Mouse (Mus musculus) midbrain, postnatal 0 days (tissue): ENCODE results near the gene Exoc4. TPM values are rescaled to one million over a fixed set of nuclear protein-coding genes. Genes with fewer than 3 reads are reported as not detected.

ENCODE experiments used
- ATAC-seq: fragments of 200-750 bp; cut with Nextera tagmentation; 2 replicates; pipeline ENCODE4 v1.8.0; 2017; ENCODE audit warnings: moderate number of reproducible peaks, mild to moderate bottlenecking, moderate TSS enrichment, moderate library complexity; ENCODE audit not compliant: low FRiP score
- DNase-seq: peaks from one replicate; pipeline ENCODE4 v3.0.0-alpha.2; 2015; ENCODE audit warnings: low spot score
- H3K27ac ChIP-seq: fragments of 300-500 bp; sonication (generic); 2 replicates; pipeline ENCODE4 v1.5.1; 2014; ENCODE audit warnings: low read depth, mild to moderate bottlenecking, low read length, mixed read lengths
- H3K27me3 ChIP-seq: fragments of 300-500 bp; sonication (generic); 2 replicates; pipeline ENCODE4 v1.6.1; 2014; ENCODE audit warnings: low read length, control low read depth, mixed read lengths; ENCODE audit not compliant: insufficient read depth
- H3K36me3 ChIP-seq: fragments of 300-500 bp; sonication (generic); 2 replicates; pipeline ENCODE4 v1.6.1; 2014; ENCODE audit warnings: low read length, control low read depth, mixed read lengths; ENCODE audit not compliant: insufficient read depth
- H3K4me1 ChIP-seq: fragments of 300-500 bp; sonication (generic); 2 replicates; pipeline ENCODE4 v1.6.1; 2014; ENCODE audit warnings: mild to moderate bottlenecking, control low read depth, antibody characterized with exemption, low read length, mixed read lengths; ENCODE audit not compliant: insufficient read depth
- H3K4me2 ChIP-seq: fragments of 300-500 bp; sonication (generic); 2 replicates; pipeline ENCODE4 v1.6.1; 2014; ENCODE audit warnings: low read depth, mild to moderate bottlenecking, low read length, mixed read lengths; ENCODE audit not compliant: poor library complexity, severe bottlenecking
- H3K4me3 ChIP-seq: fragments of 300-500 bp; sonication (generic); 2 replicates; pipeline ENCODE4 v1.5.1; 2014; ENCODE audit warnings: low read depth, mild to moderate bottlenecking, low read length, moderate library complexity
- H3K9ac ChIP-seq: fragments of 300-500 bp; sonication (generic); replicated peaks from 2 replicates; pipeline ENCODE4 v1.6.1; 2014; ENCODE audit warnings: mild to moderate bottlenecking, low read length, moderate library complexity, mixed read lengths; ENCODE audit not compliant: poor library complexity, severe bottlenecking
- H3K9me3 ChIP-seq: fragments of 300-500 bp; sonication (generic); 2 replicates; pipeline ENCODE4 v1.6.1; 2016; ENCODE audit warnings: low read length, control low read depth
- CTCF ChIP-seq: IDR thresholded peaks from 2 replicates; pipeline ENCODE4 v1.5.1; 2016; ENCODE audit warnings: antibody characterized with exemption, mild to moderate bottlenecking
- WGBS: fragments of 180-500 bp; shearing (Covaris S2); extraction: QIAGEN DNeasy Blood & Tissue Kit; methylation state at CpG from one replicate; pipeline ENCODE4 v1.1.7; 2014; 5-methylcytosine and 5-hydroxymethylcytosine counted together
- polyA plus RNA-seq: library from polyadenylated mRNA; unstranded; fragments of >200 nt; fragmentation: Nextera tagmentation; extraction: Ambion mirVana; gene quantifications from 2 replicates; pipeline ENCODE4 v1.2.1, GENCODE M21; 2015
- total RNA-seq: library from RNA; depleted of rRNA; stranded (reverse); fragments of >200 nt; gene quantifications from 2 replicates; pipeline ENCODE4 v1.2.3, GENCODE M21; 2014; rRNA removed

The Exoc4 gene
- 69.8 and 72.5 TPM in 2 replicates for total RNA-seq
- polyA plus RNA-seq, result 26.6 and 29.5 TPM in 2 replicates

DNA sequence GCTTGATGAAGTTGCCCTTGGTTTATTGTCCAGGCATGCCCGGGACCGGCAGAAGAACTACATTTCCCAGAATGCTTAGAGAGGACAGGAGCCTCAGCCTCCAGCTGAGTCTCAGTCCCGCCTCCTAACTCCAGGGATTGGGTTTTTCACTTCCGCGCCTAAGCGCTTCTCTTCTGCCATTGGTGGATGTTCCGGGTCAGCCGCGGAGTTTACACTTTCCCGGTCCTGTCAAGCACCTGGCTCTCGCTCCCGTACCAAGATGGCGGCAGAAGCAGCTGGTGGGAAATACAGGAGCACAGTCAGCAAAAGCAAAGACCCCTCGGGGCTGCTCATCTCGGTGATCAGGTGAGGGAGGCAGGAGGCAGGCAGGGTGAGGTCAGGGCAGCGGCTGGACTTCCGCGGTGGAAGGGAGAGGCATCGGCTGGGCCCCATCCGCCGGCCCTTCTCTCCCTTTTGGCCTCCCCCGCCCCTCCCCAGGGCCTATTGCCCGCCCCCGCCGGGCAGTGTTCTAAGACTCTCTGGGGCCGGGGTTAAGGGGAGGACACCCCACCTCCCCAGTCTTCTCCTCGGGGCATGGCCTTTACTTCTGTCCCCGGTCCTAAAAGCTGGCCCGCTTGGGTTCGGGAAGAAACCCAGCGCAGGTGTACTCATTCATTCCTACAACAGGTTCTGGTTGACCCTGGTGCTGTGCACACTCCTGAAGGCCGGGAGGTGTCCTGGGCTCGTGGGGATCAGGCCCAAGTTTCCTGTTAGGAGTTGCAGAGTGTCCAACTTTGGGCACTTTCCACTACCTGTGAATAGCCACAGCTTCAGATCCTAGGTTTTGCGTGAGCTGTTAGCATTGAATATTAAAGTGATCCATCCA is at the start of gene Exoc4:
TSS of gene Exoc4 (plus strand) at position 192 of the 865 bp plus-strand sequence.
- peak; percentile 99 for DNase-seq

DNA sequence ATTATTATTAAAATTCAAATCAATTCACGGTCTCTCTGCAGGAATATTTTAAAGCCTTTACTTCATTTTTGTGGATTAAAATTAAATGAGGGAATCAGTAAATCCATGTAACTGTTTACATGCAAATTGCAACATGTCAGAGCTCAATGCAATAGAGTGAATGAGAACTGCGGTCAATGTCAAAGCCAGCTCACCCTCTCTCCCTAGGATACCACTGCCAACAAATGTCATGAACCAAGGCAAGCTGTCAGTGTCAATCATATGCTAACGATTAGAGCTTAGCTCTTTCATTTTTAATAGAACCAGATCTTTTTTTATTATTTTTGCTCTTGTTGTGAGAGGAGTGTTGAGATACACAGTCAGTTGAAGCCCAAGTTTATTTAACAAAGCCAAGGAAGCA is 30.1 kb upstream of the Exoc4 start:
- H3K4me2 ChIP-seq, result no peak overlapping the region
- 37% methylated on average over 3 of the region's 3 CpGs for WGBS
- H3K9ac ChIP-seq, result no peak overlapping the region
- H3K9me3 ChIP-seq, result no peaks in the 10 kb centered on the region
- no peak overlapping the region for H3K27ac ChIP-seq
- ATAC-seq (no peak), DNase-seq (no peak)
- TF ChIP-seq CTCF, result no peak
- H3K4me1 ChIP-seq, result no peaks in the 10 kb centered on the region
- no peak overlapping the region for H3K4me3 ChIP-seq
- H3K36me3 ChIP-seq, result no peaks in the 10 kb centered on the region
- H3K27me3 ChIP-seq, result no peaks in the 10 kb centered on the region

More for the DNA sequence above, at the start of gene Exoc4:
- peak; percentile 16; the same call in 1 of the 2 replicates for TF ChIP-seq CTCF
- no peaks in the 10 kb centered on the region for H3K9me3 ChIP-seq
- H3K4me3 ChIP-seq, result peak within 1 kb of the TSS; percentile 90
- peak within 1 kb of the TSS; percentile 80 for H3K4me2 ChIP-seq
- no peaks in the 10 kb centered on the region for H3K27me3 ChIP-seq
- no peaks in the 10 kb centered on the region for H3K36me3 ChIP-seq
- ATAC-seq, result peak; percentile 100
- 2% methylated on average over 30 of the region's 34 CpGs for WGBS
- H3K27ac ChIP-seq, result peak within 1 kb of the TSS; percentile 73
- peaks cover 4% of the 10 kb centered on the region for H3K4me1 ChIP-seq
- H3K9ac ChIP-seq, result peak within 1 kb of the TSS; percentile 89

- Histone ChIP-seq H3K27ac (no peak overlapping the region), H3K4me1 (no peaks in the 10 kb centered on the region), H3K4me2 (no peak overlapping the region), H3K9me3 (no peaks in the 10 kb centered on the region), H3K9ac (no peak overlapping the region), H3K36me3 (no peaks in the 10 kb centered on the region), H3K27me3 (no peaks in the 10 kb centered on the region), H3K4me3 (no peak overlapping the region)
- no peak for TF ChIP-seq CTCF
- WGBS, result 83% methylated on average over 1 of the region's 1 CpGs
- ATAC-seq (no peak), DNase-seq (no peak)
Observed at GRCm38 (mm10) chr6:33226700-33227099, 22.2 kb upstream of the Exoc4 start.

GRCm38 (mm10) chr6:33227371-33227770 is 21.5 kb upstream of the Exoc4 start:
- Histone ChIP-seq H3K36me3 (no peaks in the 10 kb centered on the region), H3K27ac (no peak overlapping the region), H3K9me3 (no peaks in the 10 kb centered on the region), H3K9ac (no peak overlapping the region), H3K4me3 (no peak overlapping the region), H3K27me3 (no peaks in the 10 kb centered on the region), H3K4me2 (no peak overlapping the region), H3K4me1 (no peaks in the 10 kb centered on the region)
- no peak for ATAC-seq
- TF ChIP-seq CTCF, result no peak
- no peak for DNase-seq
- 63% methylated on average over 8 of the region's 8 CpGs for WGBS

DNA sequence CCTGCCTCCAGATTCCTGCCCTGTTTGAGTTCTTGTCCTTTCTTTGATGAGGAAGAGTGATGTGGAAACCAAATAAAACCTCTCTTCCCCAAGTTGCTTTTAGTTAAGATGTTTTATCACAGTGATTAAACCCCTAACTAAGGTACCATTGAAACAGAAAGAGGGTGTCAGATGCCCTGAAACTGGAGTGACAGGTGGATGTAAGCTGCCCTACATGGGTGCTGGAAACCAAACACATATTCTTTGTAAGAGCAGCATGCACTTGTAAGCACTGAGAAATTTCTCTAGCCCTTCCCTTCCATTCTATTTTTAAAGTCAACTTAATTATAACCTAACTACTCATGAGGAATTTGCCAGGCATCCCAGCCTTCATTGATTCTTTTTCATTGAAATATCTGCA is 7.6 kb upstream of the Exoc4 start:
- Histone ChIP-seq H3K4me3 (no peak overlapping the region), H3K36me3 (no peaks in the 10 kb centered on the region), H3K9me3 (no peaks in the 10 kb centered on the region), H3K4me1 (no peaks in the 10 kb centered on the region), H3K4me2 (no peak overlapping the region), H3K27ac (no peak overlapping the region), H3K27me3 (no peaks in the 10 kb centered on the region), H3K9ac (no peak overlapping the region)
- DNase-seq, result no peak
- no peak for TF ChIP-seq CTCF
- ATAC-seq, result no peak

DNA sequence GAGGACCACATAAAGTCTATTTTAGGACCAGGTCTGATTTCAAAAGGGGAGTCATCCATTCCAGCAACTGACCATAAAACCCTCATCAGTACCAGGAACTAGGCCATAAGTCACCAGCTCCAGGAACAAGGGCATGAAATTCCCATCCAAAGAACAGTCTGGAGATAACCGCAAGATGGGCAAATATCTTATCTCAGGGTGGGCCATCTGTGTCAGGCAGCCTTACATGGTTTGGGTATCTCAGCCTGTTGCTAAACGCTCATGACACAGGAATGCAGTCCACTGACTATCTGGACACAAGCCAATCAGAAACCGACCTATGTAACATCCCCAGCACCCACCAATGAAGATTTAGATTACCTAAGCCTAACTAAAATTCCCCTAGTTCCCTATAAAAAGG is 4.3 kb upstream of the Exoc4 start:
- Histone ChIP-seq H3K4me3 (no peak overlapping the region), H3K27ac (no peak overlapping the region), H3K27me3 (no peaks in the 10 kb centered on the region), H3K9me3 (no peaks in the 10 kb centered on the region), H3K4me2 (no peak overlapping the region), H3K4me1 (no peaks in the 10 kb centered on the region), H3K9ac (no peak overlapping the region), H3K36me3 (no peaks in the 10 kb centered on the region)
- 86% methylated on average over 3 of the region's 3 CpGs for WGBS
- no peak for TF ChIP-seq CTCF
- DNase-seq (no peak), ATAC-seq (no peak)
